Mouse (Mus musculus) midbrain, embryonic 14.5 days (tissue): ENCODE data around the gene Gas2. TPM values are rescaled to one million over a fixed set of nuclear protein-coding genes. Genes with fewer than 3 reads are reported as not detected.

ENCODE experiments used
- ATAC-seq: fragments of 200-750 bp; cut with Nextera tagmentation; 2 replicates; pipeline ENCODE4 v1.8.0; 2017; ENCODE audit warnings: moderate number of reproducible peaks, moderate library complexity; ENCODE audit not compliant: low FRiP score, low TSS enrichment
- DNase-seq: peaks from one replicate; pipeline ENCODE4 v3.0.0-alpha.2; 2015
- H3K27ac ChIP-seq: fragments of 300-500 bp; sonication (generic); replicated peaks from 2 replicates; pipeline ENCODE4 v1.5.1; 2014; ENCODE audit warnings: mild to moderate bottlenecking, low read depth, low read length, moderate library complexity
- H3K27me3 ChIP-seq: fragments of 300-500 bp; sonication (generic); 2 replicates; pipeline ENCODE4 v1.6.1; 2014; ENCODE audit warnings: low read length, control low read depth, mixed read lengths; ENCODE audit not compliant: control insufficient read depth, insufficient read depth
- H3K36me3 ChIP-seq: fragments of 300-500 bp; sonication (generic); 2 replicates; pipeline ENCODE4 v1.6.1; 2014; ENCODE audit warnings: low read length, control low read depth; ENCODE audit not compliant: control insufficient read depth, insufficient read depth
- H3K4me1 ChIP-seq: fragments of 300-500 bp; sonication (generic); 2 replicates; pipeline ENCODE4 v1.6.1; 2014; ENCODE audit warnings: mild to moderate bottlenecking, antibody characterized with exemption, low read length, control low read depth; ENCODE audit not compliant: control insufficient read depth, insufficient read depth
- H3K4me2 ChIP-seq: fragments of 300-500 bp; sonication (generic); 2 replicates; pipeline ENCODE4 v1.6.1; 2014; ENCODE audit warnings: mild to moderate bottlenecking, low read length, moderate library complexity
- H3K4me3 ChIP-seq: fragments of 300-500 bp; sonication (generic); replicated peaks from 2 replicates; pipeline ENCODE4 v1.5.1; 2014; ENCODE audit warnings: low read depth, low read length
- H3K9ac ChIP-seq: fragments of 300-500 bp; sonication (generic); replicated peaks from 2 replicates; pipeline ENCODE4 v1.6.1; 2014; ENCODE audit warnings: mild to moderate bottlenecking, low read length, moderate library complexity
- H3K9me3 ChIP-seq: fragments of 300-500 bp; sonication (generic); 2 replicates; pipeline ENCODE4 v1.6.1; 2016; ENCODE audit warnings: low read length, control low read depth, mixed read lengths; ENCODE audit not compliant: control insufficient read depth
- WGBS: fragments of 180-500 bp; shearing (Covaris S2); extraction: QIAGEN DNeasy Blood & Tissue Kit; methylation state at CpG from one replicate; pipeline ENCODE4 v1.1.7; 2014; 5-methylcytosine and 5-hydroxymethylcytosine counted together
- polyA plus RNA-seq: library from polyadenylated mRNA; unstranded; fragments of >200 nt; fragmentation: Nextera tagmentation; extraction: Ambion mirVana; gene quantifications from 2 replicates; pipeline ENCODE4 v1.2.1, GENCODE M21; 2014

Gas2 gene
- polyA plus RNA-seq, 1 experiment from 2014 or later = 20.9 TPM

- Histone ChIP-seq H3K27ac (no peak overlapping the region), H3K4me3 (no peak overlapping the region), H3K27me3 (no peaks in the 10 kb centered on the region), H3K4me2 (no peak overlapping the region), H3K9ac (no peak overlapping the region), H3K4me1 (peaks cover 19% of the 10 kb centered on the region), H3K36me3 (no peaks in the 10 kb centered on the region), H3K9me3 (no peaks in the 10 kb centered on the region)
- 84% methylated on average over 4 of the region's 4 CpGs for WGBS
- ATAC-seq (no peak), DNase-seq (no peak)
Observed at GRCm38 (mm10) chr7:51931217-51931616, 69.4 kb downstream of the Gas2 start.

- Histone ChIP-seq H3K36me3 (no peaks in the 10 kb centered on the region), H3K4me3 (no peak overlapping the region), H3K4me2 (no peak overlapping the region), H3K4me1 (no peaks in the 10 kb centered on the region), H3K9me3 (no peaks in the 10 kb centered on the region), H3K27me3 (no peaks in the 10 kb centered on the region), H3K27ac (no peak overlapping the region), H3K9ac (no peak overlapping the region)
- ATAC-seq = no peak
- no peak for DNase-seq
- 93% methylated on average over 1 of the region's 1 CpGs for WGBS
Observed at GRCm38 (mm10) chr7:51937337-51937736, 75.5 kb downstream of the Gas2 start.

DNA sequence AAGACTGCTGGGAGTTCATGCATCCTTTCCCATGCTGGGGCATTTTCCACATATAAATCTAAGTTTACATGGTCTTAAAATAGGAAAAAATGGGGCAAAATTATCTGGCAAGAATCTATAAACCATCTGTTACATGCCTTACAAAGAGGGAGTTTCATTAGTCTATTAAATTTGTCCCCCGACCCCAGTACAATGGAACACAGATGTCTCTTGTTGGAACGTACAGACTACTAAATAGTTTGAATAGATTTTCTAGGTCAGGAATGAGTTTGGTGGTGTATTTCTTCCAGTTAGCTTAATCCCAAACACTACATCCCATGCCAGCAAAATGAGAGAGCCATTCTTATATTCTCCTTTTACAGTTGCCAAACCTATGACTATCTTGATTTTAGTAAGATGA is 78.6 kb downstream of the Gas2 start:
- ATAC-seq = no peak
- Histone ChIP-seq H3K9me3 (no peaks in the 10 kb centered on the region), H3K27me3 (no peaks in the 10 kb centered on the region), H3K4me3 (no peak overlapping the region), H3K9ac (no peak overlapping the region), H3K36me3 (no peaks in the 10 kb centered on the region), H3K4me1 (no peaks in the 10 kb centered on the region), H3K4me2 (no peak overlapping the region), H3K27ac (no peak overlapping the region)
- 79% methylated on average over 2 of the region's 2 CpGs for WGBS
- DNase-seq = no peak

DNA sequence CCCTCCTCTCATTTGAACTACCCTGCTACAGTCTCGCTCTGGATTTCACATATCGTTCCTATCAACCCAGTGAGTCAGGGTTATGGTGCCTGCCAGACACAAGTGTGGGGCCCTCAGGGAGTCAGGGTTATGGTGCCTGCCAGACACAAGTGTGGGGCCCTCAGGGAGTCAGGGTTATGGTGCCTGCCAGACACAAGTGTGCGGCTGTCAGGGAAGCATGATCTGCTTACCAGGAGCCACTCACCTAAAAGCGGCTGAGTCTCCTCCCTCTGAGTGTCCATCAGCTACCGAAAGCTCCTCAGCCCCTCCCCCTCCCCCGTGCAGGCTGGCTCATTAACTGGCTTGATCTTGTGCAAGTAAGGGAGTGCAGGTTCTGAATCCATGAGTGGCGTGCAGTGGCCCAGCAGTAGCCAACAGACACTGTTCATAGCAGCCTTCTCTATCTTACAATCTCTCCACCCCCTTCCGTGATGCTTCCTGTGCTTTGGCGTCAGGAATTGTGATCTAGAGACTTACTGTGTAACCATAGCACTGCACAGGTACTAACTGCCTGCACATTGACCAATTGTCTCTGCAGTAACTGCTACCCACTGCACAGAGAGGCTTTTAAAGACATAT is 93.7 kb downstream of the Gas2 start:
- H3K4me3 ChIP-seq = no peak overlapping the region
- H3K4me1 ChIP-seq = peaks cover 13% of the 10 kb centered on the region
- H3K27me3 ChIP-seq = no peaks in the 10 kb centered on the region
- peak; percentile 47 for DNase-seq
- H3K9ac ChIP-seq = no peak overlapping the region
- 0 out of 2 replicates have a peak, but pooled peaks cover 3% of the 10 kb centered on the region for H3K36me3 ChIP-seq
- no peaks in the 10 kb centered on the region for H3K9me3 ChIP-seq
- peak; percentile 75 for ATAC-seq
- 47% methylated on average over 9 of the region's 9 CpGs for whole genome bisulfite sequencing
- H3K27ac ChIP-seq = peak overlapping the region; percentile 70
- no peak overlapping the region for H3K4me2 ChIP-seq

GRCm38 (mm10) chr7:51957766-51958165 is 96.0 kb downstream of the Gas2 start:
- no peak for DNase-seq

GRCm38 (mm10) chr7:51960698-51961374 is 99.0 kb downstream of the Gas2 start:
- peak; percentile 89 for DNase-seq
- H3K36me3 ChIP-seq = no peaks in the 10 kb centered on the region
- 32% methylated on average over 6 of the region's 6 CpGs for WGBS
- H3K4me2 ChIP-seq = peak overlapping the region; percentile 12; the same call in 1 of the 2 replicates
- H3K4me1 ChIP-seq = peaks cover 26% of the 10 kb centered on the region
- peak overlapping the region; percentile 50; the same call in 1 of the 2 replicates for H3K27ac ChIP-seq
- no peaks in the 10 kb centered on the region for H3K27me3 ChIP-seq
- no peaks in the 10 kb centered on the region for H3K9me3 ChIP-seq
- peak; percentile 87 for ATAC-seq
- H3K9ac ChIP-seq = no peak overlapping the region
- no peak overlapping the region for H3K4me3 ChIP-seq

More at GRCm38 (mm10) chr7:51957766-51958165, 96.0 kb downstream of the Gas2 start:
- Histone ChIP-seq H3K4me2 (no peak overlapping the region), H3K27ac (no peak overlapping the region), H3K36me3 (0 out of 2 replicates have a peak, but pooled peaks cover 3% of the 10 kb centered on the region), H3K9ac (no peak overlapping the region), H3K4me1 (peaks cover 32% of the 10 kb centered on the region), H3K9me3 (no peaks in the 10 kb centered on the region), H3K4me3 (no peak overlapping the region), H3K27me3 (no peaks in the 10 kb centered on the region)
- no peak for ATAC-seq

DNA sequence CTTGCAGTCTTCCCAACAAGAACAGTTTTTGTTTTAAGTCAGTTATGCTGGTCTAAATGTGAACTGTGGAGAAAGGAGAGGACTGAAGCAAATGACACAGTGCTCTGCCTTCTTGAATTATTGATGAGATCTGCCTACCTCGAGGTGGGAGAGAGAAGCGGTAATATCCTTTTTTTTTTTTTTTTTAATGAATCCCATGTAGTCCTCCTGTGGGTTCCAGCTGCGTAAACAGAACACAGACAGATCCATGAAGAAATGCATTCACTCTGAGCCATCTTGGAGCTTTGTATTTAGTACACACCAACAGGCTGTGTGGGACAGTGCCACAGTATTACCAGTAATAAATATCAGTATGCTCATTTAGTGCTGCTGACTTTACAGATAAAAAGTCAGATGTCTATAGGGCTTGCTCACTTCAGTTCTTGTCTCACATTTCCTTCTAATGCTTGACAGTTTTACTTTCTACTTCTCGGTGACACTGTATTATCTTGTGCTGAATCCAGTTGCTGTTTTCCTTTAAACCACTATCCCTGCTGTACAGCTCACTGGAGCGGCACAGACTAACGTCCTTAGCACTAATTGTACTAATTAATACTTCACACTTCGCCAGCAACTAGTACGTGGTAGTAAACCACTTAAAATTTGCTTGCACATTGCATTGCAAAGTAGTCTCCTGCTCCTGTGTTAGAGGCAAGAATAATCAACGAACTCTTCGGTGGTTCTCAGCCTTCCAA is 100.6 kb downstream of the Gas2 start:
- peak overlapping the region; percentile 69 for H3K27ac ChIP-seq
- DNase-seq = peak; percentile 66
- 37% methylated on average over 10 of the region's 10 CpGs for WGBS

DNA sequence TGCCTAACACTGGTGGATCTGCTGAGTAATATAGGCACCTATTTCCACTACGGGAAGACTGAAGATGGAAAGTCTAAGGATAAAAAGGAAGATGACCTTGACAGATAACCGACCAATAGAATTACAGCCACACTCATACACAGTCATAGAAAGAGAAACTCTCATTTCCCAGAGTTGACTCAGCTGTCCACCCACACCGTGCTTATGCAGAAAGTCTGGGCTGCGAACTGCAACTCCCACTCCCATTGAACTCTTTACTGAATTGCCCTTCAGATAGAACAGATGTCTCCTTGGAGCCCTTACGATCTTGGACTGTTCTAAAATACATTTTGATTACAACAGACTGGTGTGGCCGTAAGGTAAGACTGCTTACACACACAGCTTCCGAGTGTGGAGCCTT is 102.9 kb downstream of the Gas2 start:
- no peak overlapping the region for H3K27ac ChIP-seq
- ATAC-seq (no peak), DNase-seq (no peak)
- H3K4me3 ChIP-seq = no peak overlapping the region
- peaks cover 24% of the 10 kb centered on the region for H3K4me1 ChIP-seq
- no peaks in the 10 kb centered on the region for H3K36me3 ChIP-seq
- no peaks in the 10 kb centered on the region for H3K27me3 ChIP-seq
- H3K4me2 ChIP-seq = no peak overlapping the region
- H3K9me3 ChIP-seq = no peaks in the 10 kb centered on the region
- 94% methylated on average over 7 of the region's 7 CpGs for WGBS
- H3K9ac ChIP-seq = no peak overlapping the region

More for the DNA sequence above, 100.6 kb downstream of the Gas2 start:
- Histone ChIP-seq H3K36me3 (no peaks in the 10 kb centered on the region), H3K4me2 (no peak overlapping the region), H3K4me1 (peaks cover 24% of the 10 kb centered on the region), H3K4me3 (no peak overlapping the region), H3K9ac (no peak overlapping the region; the same call in 1 of the 2 replicates), H3K27me3 (no peaks in the 10 kb centered on the region), H3K9me3 (no peaks in the 10 kb centered on the region)
- ATAC-seq = peak; percentile 72
